Mouse (Mus musculus): ENCODE data around the gene Scn2b.

The Scn2b gene

DNA sequence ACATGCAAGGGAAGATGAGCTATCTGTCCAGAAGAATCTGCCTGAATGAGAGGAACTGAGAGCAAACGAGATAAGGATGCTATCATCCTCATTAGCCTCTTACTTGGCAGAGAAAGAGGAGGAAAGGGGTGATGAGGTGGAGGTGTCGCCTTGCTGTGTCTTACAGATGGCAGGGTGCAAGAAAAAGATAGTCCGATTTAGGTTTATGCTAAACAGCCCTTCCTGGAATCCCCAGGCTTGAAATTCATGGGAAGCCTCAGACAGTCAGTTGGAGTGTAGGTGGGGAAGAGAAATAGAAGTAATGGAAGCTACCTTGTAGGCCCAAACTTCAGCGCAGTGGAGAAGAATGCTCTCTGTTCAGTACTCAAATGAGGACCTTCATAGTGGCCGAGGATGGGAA, 50.3 kb downstream of the Scn2b start:
- in situ Hi-C loops (cut with MboI; ENCODE audit: low sequenced_read_pairs): no loop called here

GRCm38 (mm10) chr9:45170150-45170549, 52.6 kb downstream of the Scn2b start:
- in situ Hi-C loops (cut with MboI; ENCODE audit: low sequenced_read_pairs): no loop called here

DNA sequence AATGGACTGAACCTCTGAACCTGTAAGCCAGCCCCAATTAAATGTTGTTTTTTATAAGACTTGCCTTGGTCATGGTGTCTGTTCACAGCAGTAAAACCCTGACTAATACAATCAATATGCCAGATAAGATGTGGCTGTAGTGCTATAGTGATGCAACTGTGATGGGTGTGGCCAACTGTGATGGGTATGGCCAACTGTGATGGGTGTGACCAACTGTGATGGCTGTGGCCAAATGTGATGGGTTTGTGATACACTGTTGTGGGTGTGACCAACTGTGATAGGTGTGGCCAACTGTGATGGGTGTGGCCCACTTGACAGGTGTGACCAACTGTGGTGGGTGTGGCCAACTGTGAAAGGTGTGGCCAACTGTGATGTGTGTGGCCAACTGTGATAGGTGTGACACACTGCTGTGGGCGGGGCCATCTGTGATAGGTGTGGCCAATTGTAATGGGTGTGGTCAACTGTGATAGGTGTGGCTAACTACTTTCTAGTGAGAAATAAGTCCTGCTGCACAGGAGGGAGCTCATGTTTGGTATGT, 53.6 kb downstream of the Scn2b start:
- in situ Hi-C loops (cut with MboI; ENCODE audit: low sequenced_read_pairs): no loop called here

DNA sequence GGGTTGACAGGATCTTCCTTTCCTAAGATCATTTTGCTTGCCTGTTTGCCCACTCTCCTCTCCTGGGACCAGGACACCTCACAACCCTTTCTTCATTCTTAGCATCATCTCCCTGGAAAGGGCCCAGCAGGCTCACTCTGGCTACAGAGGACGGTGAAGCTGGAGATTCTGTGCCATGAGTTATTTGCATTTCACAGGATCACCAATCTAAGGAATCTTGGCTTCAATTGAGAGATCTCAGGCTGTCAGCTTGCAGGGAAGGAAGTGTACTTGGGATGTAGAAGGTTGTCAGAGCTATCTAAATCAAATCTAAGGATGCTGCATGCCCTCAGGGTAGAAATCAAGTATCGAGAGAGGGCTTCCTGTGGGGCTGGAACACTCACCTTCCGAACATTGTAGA, 55.9 kb downstream of the Scn2b start:
- in situ Hi-C loops (cut with MboI; ENCODE audit: low sequenced_read_pairs): no loop called here

- in situ Hi-C loops (cut with MboI; ENCODE audit: low sequenced_read_pairs): no loop called here
These were observed 61.7 kb downstream of the Scn2b start for GRCm38 (mm10) chr9:45179282-45179681.
